Mouse (Mus musculus) limb, embryonic 14.5 days (tissue): Measurements from ENCODE around the gene Gm609. TPM values are rescaled to one million over a fixed set of nuclear protein-coding genes. Genes with fewer than 3 reads are reported as not detected.
A peak's percentile ranks its signal among the peaks of the same experiment; 100 is the strongest.
"Not testable (repeated sequence)": the region's sequence is repeated elsewhere in the genome, so short reads cannot be mapped to it uniquely, and the experiment has no call there.

Experiments used
- ATAC-seq: fragments of 200-750 bp; cut with Nextera tagmentation; 2 replicates; pipeline ENCODE4 v1.8.0; 2017; ENCODE audit warnings: low read depth, moderate number of reproducible peaks, moderate TSS enrichment; ENCODE audit not compliant: low FRiP score
- DNase-seq: peaks from one replicate; pipeline ENCODE4 v3.0.0-alpha.2; 2015; ENCODE audit warnings: low spot score
- H3K27ac ChIP-seq: fragments of 300-500 bp; sonication (generic); replicated peaks from 2 replicates; pipeline ENCODE4 v1.5.1; 2014; ENCODE audit warnings: low read depth, mild to moderate bottlenecking, low read length, moderate library complexity, mixed read lengths
- H3K27me3 ChIP-seq: fragments of 300-500 bp; sonication (generic); 2 replicates; pipeline ENCODE4 v1.6.1; 2014; ENCODE audit warnings: low read length, mixed read lengths; ENCODE audit not compliant: control insufficient read depth, insufficient read depth
- H3K36me3 ChIP-seq: fragments of 300-500 bp; sonication (generic); 2 replicates; pipeline ENCODE4 v1.6.1; 2014; ENCODE audit warnings: mild to moderate bottlenecking, low read length, moderate library complexity, mixed read lengths; ENCODE audit not compliant: control insufficient read depth, insufficient read depth
- H3K4me1 ChIP-seq: fragments of 300-500 bp; sonication (generic); 2 replicates; pipeline ENCODE4 v1.6.1; 2014; ENCODE audit warnings: antibody characterized with exemption, low read length, mixed read lengths; ENCODE audit not compliant: control insufficient read depth, insufficient read depth
- H3K4me2 ChIP-seq: fragments of 300-500 bp; sonication (generic); replicated peaks from 2 replicates; pipeline ENCODE4 v1.6.1; 2014; ENCODE audit warnings: low read depth, mild to moderate bottlenecking, low read length, moderate library complexity; ENCODE audit not compliant: severe bottlenecking
- H3K4me3 ChIP-seq: fragments of 300-500 bp; sonication (generic); replicated peaks from 2 replicates; pipeline ENCODE4 v1.5.1; 2014; ENCODE audit warnings: low read length
- H3K9ac ChIP-seq: fragments of 300-500 bp; sonication (generic); 2 replicates; pipeline ENCODE4 v1.6.1; 2014; ENCODE audit warnings: mild to moderate bottlenecking, low read depth, low read length, moderate library complexity; ENCODE audit not compliant: severe bottlenecking
- H3K9me3 ChIP-seq: fragments of 300-500 bp; sonication (generic); 2 replicates; pipeline ENCODE4 v1.6.1; 2016; ENCODE audit warnings: low read length; ENCODE audit not compliant: control insufficient read depth
- POLR2A ChIP-seq: fragments of 200-500 bp; IDR thresholded peaks from 2 replicates; pipeline ENCODE4 v1.8.0; 2012; ENCODE audit warnings: inconsistent platforms, mild to moderate bottlenecking, moderate library complexity, borderline replicate concordance; ENCODE audit not compliant: insufficient read depth, insufficient read length; ENCODE audit errors: extremely low read depth
- WGBS: fragments of 180-500 bp; shearing (Covaris S2); extraction: QIAGEN DNeasy Blood & Tissue Kit; methylation state at CpG from one replicate; pipeline ENCODE4 v1.1.7; 2014; 5-methylcytosine and 5-hydroxymethylcytosine counted together
- polyA plus RNA-seq, 2 experiments: library from polyadenylated mRNA; depleted of rRNA in 1 of 2; stranded (reverse) in 1 of 2; unstranded in 1 of 2; fragments of >200 nt; fragmentation: Nextera tagmentation in 1 of 2; extraction: Ambion mirVana in 1 of 2; gene quantifications; 2 replicates each; pipeline versions ENCODE4 v1.2.1 to v1.2.3; 2012 to 2014

Gm609 gene
- polyA plus RNA-seq, 2 experiments: not detected

DNA sequence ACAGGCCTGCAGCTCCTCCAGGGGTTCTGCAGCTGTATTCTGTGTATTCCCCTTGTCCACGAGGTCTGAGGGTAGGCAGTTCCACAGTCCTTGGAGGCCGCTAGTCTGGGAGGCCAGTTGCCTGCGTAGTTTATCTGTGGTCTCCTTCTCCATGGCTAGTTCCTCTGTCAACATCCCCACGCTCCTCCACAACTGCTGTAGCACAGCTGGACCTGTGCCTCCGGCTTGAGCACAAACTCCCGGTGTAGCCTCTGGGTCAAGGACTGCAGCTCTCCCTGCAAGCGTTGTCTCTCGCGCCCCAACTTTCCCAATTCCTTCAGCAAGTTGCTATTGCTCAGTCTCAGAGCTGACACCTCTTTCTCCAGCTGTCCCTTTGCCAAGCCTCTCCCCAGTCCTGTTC is 65.1 kb downstream of the Gm609 start:
- WGBS: 92% methylated on average over 9 of the region's 9 CpGs
- H3K4me1 ChIP-seq: no peaks in the 10 kb centered on the region

GRCm38 (mm10) chr16:45413497-45413896 is 79.3 kb downstream of the Gm609 start:
- Histone ChIP-seq H3K27me3 (no peaks in the 10 kb centered on the region), H3K9ac (no peak overlapping the region), H3K4me2 (no peak overlapping the region), H3K36me3 (no peaks in the 10 kb centered on the region), H3K4me3 (no peak overlapping the region), H3K27ac (no peak overlapping the region), H3K4me1 (no peaks in the 10 kb centered on the region), H3K9me3 (no peaks in the 10 kb centered on the region)
- no peak for TF ChIP-seq POLR2A
- no peak for ATAC-seq
- no peak for DNase-seq

More for the DNA sequence above, 65.1 kb downstream of the Gm609 start:
- no peak for DNase-seq
- H3K27ac ChIP-seq: no peak overlapping the region
- no peak for ATAC-seq
- no peak overlapping the region for H3K4me3 ChIP-seq
- H3K36me3 ChIP-seq: no peaks in the 10 kb centered on the region
- no peak for TF ChIP-seq POLR2A
- H3K9me3 ChIP-seq: no peaks in the 10 kb centered on the region
- no peaks in the 10 kb centered on the region for H3K27me3 ChIP-seq
- H3K9ac ChIP-seq: no peak overlapping the region
- no peak overlapping the region for H3K4me2 ChIP-seq

GRCm38 (mm10) chr16:45409064-45409446 is 83.7 kb downstream of the Gm609 start:
- H3K4me3 ChIP-seq: peak overlapping the region; percentile 58
- not testable (repeated sequence) for H3K27me3 ChIP-seq, H3K4me1 ChIP-seq, H3K36me3 ChIP-seq, H3K9me3 ChIP-seq, H3K27ac ChIP-seq, DNase-seq, ATAC-seq
- H3K4me2 ChIP-seq: peak overlapping the region; percentile 79
- 35% methylated on average over 7 of the region's 7 CpGs for WGBS
- peak overlapping the region; percentile 67; the same call in 1 of the 2 replicates for H3K9ac ChIP-seq

DNA sequence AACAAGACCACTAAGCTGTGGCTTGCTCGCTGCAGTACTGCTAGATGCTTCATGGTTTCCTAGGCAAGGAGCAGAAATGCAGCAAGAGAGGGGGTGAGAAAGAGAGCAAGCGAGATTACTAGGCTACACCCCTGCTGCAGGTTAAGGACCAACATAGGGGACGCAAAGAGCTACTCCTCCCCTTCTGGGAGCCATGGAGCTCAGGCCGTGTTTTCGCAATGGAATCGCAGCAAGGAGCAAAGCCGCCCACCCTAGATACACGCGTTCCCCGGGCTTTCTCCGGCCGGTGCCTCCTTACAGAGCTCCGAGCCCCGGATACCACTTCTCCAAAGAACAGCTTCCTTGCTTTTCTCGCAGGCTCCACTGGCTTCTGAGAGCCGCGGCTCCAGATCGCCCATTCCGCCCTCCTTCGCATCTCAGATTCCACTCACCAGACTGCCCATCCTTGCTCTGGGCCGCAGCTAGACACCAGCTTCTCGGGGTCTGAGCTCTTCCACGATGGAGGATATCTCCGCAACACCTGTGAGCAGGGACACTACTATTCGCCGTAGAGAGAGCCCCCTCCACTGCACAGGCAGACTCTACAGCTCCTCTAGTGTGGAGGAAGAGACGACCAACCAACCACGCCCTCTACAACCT is 84.2 kb downstream of the Gm609 start, which contains the start of gene Cd200:
TSS of gene Cd200 (minus strand) at position 629 of the 639 bp plus-strand sequence.
- DNase-seq (peak; percentile 64), ATAC-seq (peak; percentile 82)
- 1% methylated on average over 27 of the region's 28 CpGs for WGBS
- Histone ChIP-seq H3K4me2 (peak within 1 kb of the TSS; percentile 79), H3K4me1 (0 out of 2 replicates have a peak, but pooled peaks cover 3% of the 10 kb centered on the region), H3K4me3 (peak within 1 kb of the TSS; percentile 58), H3K27me3 (no peaks in the 10 kb centered on the region), H3K9ac (peak within 1 kb of the TSS; percentile 67), H3K27ac (peak within 1 kb of the TSS; percentile 72), H3K36me3 (no peaks in the 10 kb centered on the region), H3K9me3 (no peaks in the 10 kb centered on the region)
- TF ChIP-seq POLR2A: peak; percentile 27; the same call in 1 of the 2 replicates

- Histone ChIP-seq H3K4me3 (peak overlapping the region; percentile 58), H3K9ac (peak overlapping the region; percentile 67; the same call in 1 of the 2 replicates), H3K9me3 (no peaks in the 10 kb centered on the region), H3K27ac (peak overlapping the region; percentile 72; the same call in 1 of the 2 replicates), H3K4me2 (peak overlapping the region; percentile 79), H3K36me3 (no peaks in the 10 kb centered on the region), H3K27me3 (no peaks in the 10 kb centered on the region), H3K4me1 (0 out of 2 replicates have a peak, but pooled peaks cover 3% of the 10 kb centered on the region)
- WGBS: 34% methylated on average over 9 of the region's 9 CpGs
- ATAC-seq (no peak), DNase-seq (no peak)
- no peak for TF ChIP-seq POLR2A
Measured at GRCm38 (mm10) chr16:45407645-45408400, 84.9 kb downstream of the Gm609 start.
